Mouse (Mus musculus): ENCODE data around the gene Cryab. TPM values are rescaled to one million over a fixed set of nuclear protein-coding genes. Genes with fewer than 3 reads are reported as not detected.

The Cryab gene
- polyA plus RNA-seq, 1 experiment from 2014 or later: 10.1 TPM

DNA sequence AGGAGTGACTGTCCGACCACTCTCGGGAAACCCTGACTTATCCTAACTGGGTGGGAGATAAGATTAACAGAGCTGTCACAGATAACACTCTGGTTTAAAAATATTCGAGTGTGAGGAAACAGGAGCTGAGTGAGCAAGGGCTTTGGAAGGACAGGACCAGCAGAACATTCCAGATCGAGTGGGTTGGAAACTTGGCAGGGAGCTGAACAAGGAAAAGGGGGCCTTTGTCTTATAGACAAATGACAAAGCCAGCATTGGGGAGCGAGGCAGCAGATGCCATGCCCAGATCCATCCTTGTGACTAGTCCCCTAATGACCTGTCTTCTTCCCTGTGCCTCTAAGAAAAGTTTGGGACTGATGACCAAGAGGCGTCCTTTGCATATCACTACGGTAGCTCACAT lies 2.8 kb downstream of the Cryab start:
- Histone ChIP-seq H3K4me2 (ENCODE audit: low read length) (no peak overlapping the region), H3K27me3 (replicated peaks; ENCODE audit: control insufficient read depth, insufficient read depth, low read length) (no peaks in the 10 kb centered on the region), H3K4me1 (replicated peaks; ENCODE audit: control insufficient read depth, insufficient read depth, low read length) (peaks cover 10% of the 10 kb centered on the region), H3K27ac (ENCODE audit: low read length) (no peak overlapping the region), H3K36me3 (ENCODE audit: control insufficient read depth, insufficient read depth) (no peaks in the 10 kb centered on the region), H3K4me3 (replicated peaks; ENCODE audit: low read length) (no peak overlapping the region), H3K9ac (replicated peaks; ENCODE audit: low read depth, low read length) (no peak overlapping the region), H3K9me3 (ENCODE audit: control insufficient read depth, low read length) (no peaks in the 10 kb centered on the region)
- 67% methylated on average over 7 of the region's 7 CpGs for WGBS
- ATAC-seq: no peak

DNA sequence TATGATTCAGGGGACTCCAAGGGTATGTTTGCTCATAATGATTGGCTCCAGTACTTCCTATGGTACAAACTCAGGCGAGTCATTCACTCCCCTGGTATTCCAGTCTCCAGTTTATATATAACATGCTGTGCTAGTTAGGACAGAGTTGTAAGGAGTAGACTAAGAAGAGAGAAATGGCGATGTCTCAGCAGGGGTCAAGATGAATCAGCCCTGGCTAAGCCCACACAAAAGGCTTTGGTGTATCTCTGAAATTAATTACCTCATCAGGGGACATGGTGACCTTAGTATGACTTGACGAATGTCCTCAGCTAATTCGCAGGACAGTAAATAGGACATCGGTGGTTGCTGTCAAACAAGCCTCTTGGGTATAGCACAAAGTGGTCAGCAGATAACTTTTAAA lies 5.6 kb downstream of the Cryab start:
- ATAC-seq: no peak
- WGBS: 33% methylated on average over 5 of the region's 5 CpGs
- Histone ChIP-seq H3K9ac (replicated peaks; ENCODE audit: low read depth, low read length) (no peak overlapping the region), H3K27ac (ENCODE audit: low read length) (no peak overlapping the region), H3K36me3 (ENCODE audit: control insufficient read depth, insufficient read depth) (no peaks in the 10 kb centered on the region), H3K27me3 (replicated peaks; ENCODE audit: control insufficient read depth, insufficient read depth, low read length) (no peaks in the 10 kb centered on the region), H3K9me3 (ENCODE audit: control insufficient read depth, low read length) (no peaks in the 10 kb centered on the region), H3K4me3 (replicated peaks; ENCODE audit: low read length) (no peak overlapping the region), H3K4me1 (replicated peaks; ENCODE audit: control insufficient read depth, insufficient read depth, low read length) (peaks cover 10% of the 10 kb centered on the region), H3K4me2 (ENCODE audit: low read length) (no peak overlapping the region)

DNA sequence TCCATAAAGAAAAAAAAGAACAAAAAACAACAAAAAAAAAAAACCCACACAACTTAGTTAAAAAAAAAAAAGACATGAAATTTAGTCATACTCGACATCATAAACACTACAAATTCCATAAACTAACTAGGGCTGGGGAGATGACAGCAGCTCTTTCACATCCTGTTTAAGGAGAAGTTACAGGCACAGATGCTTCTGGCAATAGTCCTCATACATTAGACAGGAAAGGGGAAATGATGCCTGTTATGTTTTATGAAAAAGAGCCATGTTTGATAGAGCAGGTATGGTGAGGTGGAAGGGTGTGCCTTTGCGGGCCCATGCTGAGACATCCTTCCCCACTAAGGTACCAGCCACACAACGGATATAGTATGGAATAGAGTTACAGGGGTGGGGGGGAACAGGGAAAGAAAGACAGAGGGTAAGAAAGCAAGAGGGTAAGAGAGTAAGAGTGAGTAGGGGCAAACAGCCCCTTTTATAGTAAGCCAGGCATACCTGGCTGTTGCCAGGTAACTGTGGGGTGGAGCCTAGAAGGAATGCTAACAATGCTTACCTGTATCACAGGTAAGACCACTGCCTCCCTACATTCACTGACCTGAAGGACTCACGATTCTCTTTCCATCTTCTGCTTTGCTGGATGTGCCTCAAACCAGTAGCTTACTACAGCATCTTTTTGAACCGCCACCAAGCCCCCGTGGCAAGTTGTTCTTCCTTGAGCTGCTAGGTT lies 10.6 kb downstream of the Cryab start:
- Histone ChIP-seq H3K27me3 (replicated peaks; ENCODE audit: control insufficient read depth, insufficient read depth, low read length) (no peaks in the 10 kb centered on the region), H3K9me3 (ENCODE audit: control insufficient read depth, low read length) (no peaks in the 10 kb centered on the region), H3K9ac (replicated peaks; ENCODE audit: low read depth, low read length) (no peak overlapping the region), H3K36me3 (ENCODE audit: control insufficient read depth, insufficient read depth) (no peaks in the 10 kb centered on the region), H3K4me2 (ENCODE audit: low read length) (no peak overlapping the region), H3K4me1 (replicated peaks; ENCODE audit: control insufficient read depth, insufficient read depth, low read length) (no peaks in the 10 kb centered on the region), H3K27ac (ENCODE audit: low read length) (no peak overlapping the region), H3K4me3 (replicated peaks; ENCODE audit: low read length) (no peak overlapping the region)
- 59% methylated on average over 6 of the region's 6 CpGs for WGBS
- ATAC-seq: no peak

DNA sequence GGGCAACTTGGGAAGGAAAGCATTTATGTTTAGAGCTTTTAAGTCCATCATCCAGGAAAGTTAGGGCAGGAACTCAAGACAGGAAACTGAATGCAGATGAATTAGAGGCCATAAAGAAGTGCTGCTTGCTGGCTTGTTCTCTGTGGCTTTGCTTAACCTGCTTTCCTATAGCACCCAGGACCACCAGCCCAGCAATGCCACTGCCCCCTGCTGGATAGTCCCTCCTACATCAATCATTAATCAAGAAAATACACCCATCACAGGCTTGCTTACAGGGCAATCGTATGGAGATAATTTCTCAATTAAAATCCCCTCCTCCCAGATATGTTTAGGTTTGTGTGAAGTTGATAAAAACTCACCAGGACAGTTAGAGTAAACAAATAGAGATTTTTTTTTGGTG lies 12.2 kb downstream of the Cryab start:
- peaks cover 5% of the 10 kb centered on the region for H3K4me1 ChIP-seq (replicated peaks; ENCODE audit: control insufficient read depth, insufficient read depth, low read length)
- no peak for ATAC-seq
- no peaks in the 10 kb centered on the region for H3K36me3 ChIP-seq (ENCODE audit: control insufficient read depth, insufficient read depth)
- H3K27me3 ChIP-seq (replicated peaks; ENCODE audit: control insufficient read depth, insufficient read depth, low read length): no peaks in the 10 kb centered on the region
- no peak overlapping the region for H3K9ac ChIP-seq (replicated peaks; ENCODE audit: low read depth, low read length)
- no peaks in the 10 kb centered on the region for H3K9me3 ChIP-seq (ENCODE audit: control insufficient read depth, low read length)
- H3K4me2 ChIP-seq (ENCODE audit: low read length): no peak overlapping the region
- 74% methylated on average over 1 of the region's 1 CpGs for WGBS
- no peak overlapping the region for H3K4me3 ChIP-seq (replicated peaks; ENCODE audit: low read length)
- H3K27ac ChIP-seq (ENCODE audit: low read length): no peak overlapping the region

DNA sequence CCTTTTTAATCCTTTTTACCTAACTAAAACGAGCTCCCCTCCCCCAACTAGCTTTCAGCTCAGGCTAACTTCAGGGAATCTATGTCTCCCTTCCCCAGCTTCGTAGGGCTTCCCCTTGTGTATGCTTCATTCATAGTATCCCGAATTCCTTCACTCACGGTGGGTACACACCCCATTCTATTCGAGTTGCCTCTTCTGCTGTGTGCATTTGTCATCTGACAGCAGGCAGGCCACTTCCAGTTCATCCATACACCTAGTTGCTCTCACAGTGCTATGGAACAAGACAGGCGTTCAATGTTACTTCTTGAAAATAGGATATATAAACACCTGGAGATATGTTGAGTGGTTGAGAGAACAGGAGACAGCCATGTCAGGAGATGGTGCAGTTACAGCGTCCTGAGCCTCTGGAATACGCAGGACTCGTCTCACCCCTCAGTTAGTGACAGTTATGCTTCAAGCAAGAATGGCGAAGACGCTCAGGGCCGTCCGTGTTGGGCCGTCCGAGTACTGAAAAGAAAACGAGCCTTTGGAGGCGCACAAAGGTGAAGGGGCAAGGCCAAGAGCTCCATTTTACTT lies 16.5 kb downstream of the Cryab start:
- Histone ChIP-seq H3K4me1 (replicated peaks; ENCODE audit: control insufficient read depth, insufficient read depth, low read length) (peaks cover 5% of the 10 kb centered on the region), H3K4me3 (replicated peaks; ENCODE audit: low read length) (peak overlapping the region; percentile 81), H3K9ac (replicated peaks; ENCODE audit: low read depth, low read length) (peak overlapping the region; percentile 79), H3K36me3 (ENCODE audit: control insufficient read depth, insufficient read depth) (no peaks in the 10 kb centered on the region), H3K27me3 (replicated peaks; ENCODE audit: control insufficient read depth, insufficient read depth, low read length) (no peaks in the 10 kb centered on the region), H3K27ac (ENCODE audit: low read length) (peak overlapping the region; percentile 84), H3K4me2 (ENCODE audit: low read length) (peak overlapping the region; percentile 93), H3K9me3 (ENCODE audit: control insufficient read depth, low read length) (no peaks in the 10 kb centered on the region)
- 6% methylated on average over 17 of the region's 17 CpGs for WGBS
- no peak for ATAC-seq

DNA sequence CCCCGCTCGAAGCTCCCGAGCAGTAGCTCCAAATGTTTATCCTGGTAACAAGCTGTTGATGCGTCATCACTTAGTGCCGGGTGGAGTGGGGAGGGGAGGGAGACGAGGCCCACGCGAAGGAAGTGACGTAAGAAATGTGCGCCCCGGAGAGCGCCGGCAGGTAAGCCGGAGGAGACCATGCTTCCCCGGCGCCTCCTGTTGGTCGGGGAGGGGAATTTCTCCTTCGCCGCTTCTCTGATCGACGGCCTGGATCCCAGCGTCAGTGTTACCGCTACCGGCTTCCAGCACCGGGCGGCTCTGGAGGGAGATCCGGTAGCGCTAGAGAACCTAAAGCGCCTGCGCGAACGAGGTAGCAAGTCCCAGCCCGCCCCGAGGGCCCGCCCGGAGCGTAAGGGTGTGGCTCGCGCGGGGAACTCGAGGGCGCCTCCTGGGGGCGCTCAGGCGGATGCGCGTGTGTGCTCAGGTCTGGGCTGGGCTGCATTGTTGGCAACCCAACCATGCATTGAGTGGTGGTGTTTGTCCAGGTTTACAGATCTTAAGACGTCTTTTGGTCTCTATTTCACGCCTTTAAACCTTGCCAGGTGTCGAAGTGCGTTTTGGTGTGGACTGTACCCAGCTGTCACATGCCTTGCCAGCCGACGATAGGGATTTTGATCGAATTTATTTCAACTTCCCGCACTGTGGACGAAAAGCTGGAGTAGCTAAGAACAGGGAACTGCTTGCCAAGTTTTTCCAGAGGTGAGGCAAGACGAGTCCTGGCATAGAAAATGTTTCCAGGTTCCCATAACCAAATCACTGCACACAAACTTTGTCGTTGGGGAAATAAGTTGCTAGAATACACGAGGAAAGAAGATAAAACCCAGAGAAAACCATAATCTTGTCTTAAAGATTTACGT lies 17.2 kb downstream of the Cryab start, which contains the start of gene Fdxacb1:
TSS of gene Fdxacb1 (plus strand) at position 130 of the 896 bp plus-strand sequence.
- H3K9me3 ChIP-seq (ENCODE audit: control insufficient read depth, low read length): no peaks in the 10 kb centered on the region
- 5% methylated on average over 59 of the region's 59 CpGs for WGBS
- peak within 1 kb of the TSS; percentile 93 for H3K4me2 ChIP-seq (ENCODE audit: low read length)
- no peaks in the 10 kb centered on the region for H3K36me3 ChIP-seq (ENCODE audit: control insufficient read depth, insufficient read depth)
- H3K4me3 ChIP-seq (replicated peaks; ENCODE audit: low read length): peak within 1 kb of the TSS; percentile 81
- H3K4me1 ChIP-seq (replicated peaks; ENCODE audit: control insufficient read depth, insufficient read depth, low read length): peaks cover 5% of the 10 kb centered on the region
- H3K27me3 ChIP-seq (replicated peaks; ENCODE audit: control insufficient read depth, insufficient read depth, low read length): no peaks in the 10 kb centered on the region
- H3K27ac ChIP-seq (ENCODE audit: low read length): peak within 1 kb of the TSS; percentile 93
- H3K9ac ChIP-seq (replicated peaks; ENCODE audit: low read depth, low read length): peak within 1 kb of the TSS; percentile 79
- peak; percentile 95 for ATAC-seq

DNA sequence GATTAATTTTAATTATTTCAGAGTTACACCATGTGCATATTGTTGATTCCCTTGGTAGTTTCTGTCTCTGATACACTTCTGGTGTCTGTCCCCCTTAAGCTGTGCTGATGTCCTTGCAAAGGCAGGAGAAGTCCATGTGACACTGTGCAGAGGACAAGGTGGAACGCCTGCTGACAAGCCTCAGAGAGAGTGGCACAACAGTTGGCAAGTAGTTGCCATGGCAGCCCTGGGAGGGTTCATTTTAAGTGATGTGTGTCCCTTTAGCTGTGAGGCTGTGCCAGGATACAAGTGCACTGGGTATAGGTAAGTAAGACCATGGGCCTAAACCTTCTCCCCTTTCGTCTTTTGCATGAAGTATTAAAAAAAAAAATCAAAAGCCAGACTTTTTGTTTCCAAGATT lies 18.9 kb downstream of the Cryab start:
- Histone ChIP-seq H3K36me3 (ENCODE audit: control insufficient read depth, insufficient read depth) (no peaks in the 10 kb centered on the region), H3K9ac (replicated peaks; ENCODE audit: low read depth, low read length) (no peak overlapping the region), H3K4me3 (replicated peaks; ENCODE audit: low read length) (no peak overlapping the region), H3K4me2 (ENCODE audit: low read length) (no peak overlapping the region), H3K9me3 (ENCODE audit: control insufficient read depth, low read length) (no peaks in the 10 kb centered on the region), H3K27me3 (replicated peaks; ENCODE audit: control insufficient read depth, insufficient read depth, low read length) (no peaks in the 10 kb centered on the region), H3K4me1 (replicated peaks; ENCODE audit: control insufficient read depth, insufficient read depth, low read length) (peaks cover 15% of the 10 kb centered on the region), H3K27ac (ENCODE audit: low read length) (no peak overlapping the region)
- 79% methylated on average over 2 of the region's 2 CpGs for WGBS
- no peak for ATAC-seq

DNA sequence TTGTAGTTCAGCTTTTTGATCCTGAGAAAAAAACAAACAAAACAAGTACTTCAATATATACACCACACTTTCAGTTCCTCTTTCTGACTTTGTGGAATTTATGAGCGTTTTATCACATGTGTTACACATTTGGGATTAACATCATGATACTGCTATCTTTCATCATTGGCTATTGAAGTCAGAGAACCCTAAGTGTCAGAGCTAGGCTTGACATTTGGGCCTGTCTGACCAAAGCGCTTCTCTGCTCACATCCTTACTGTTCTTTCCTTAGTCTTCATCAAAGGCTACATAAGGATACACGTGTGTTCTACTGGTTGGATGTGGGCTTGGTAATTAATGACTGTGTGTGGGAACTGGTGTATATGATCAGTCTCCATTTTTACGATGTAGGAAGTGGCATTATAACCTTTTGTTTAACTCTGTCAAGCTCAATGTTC lies 22.9 kb downstream of the Cryab start:
- peak overlapping the region; percentile 75 for H3K4me2 ChIP-seq (ENCODE audit: low read length)
- no peak overlapping the region for H3K9ac ChIP-seq (replicated peaks; ENCODE audit: low read depth, low read length)
- peak overlapping the region; percentile 4; the same call in 1 of the 2 replicates for H3K4me3 ChIP-seq (replicated peaks; ENCODE audit: low read length)
- peak overlapping the region; percentile 18; the same call in 1 of the 2 replicates for H3K27ac ChIP-seq (ENCODE audit: low read length)
- H3K36me3 ChIP-seq (ENCODE audit: control insufficient read depth, insufficient read depth): no peaks in the 10 kb centered on the region
- WGBS: 80% methylated on average over 4 of the region's 4 CpGs
- H3K4me1 ChIP-seq (replicated peaks; ENCODE audit: control insufficient read depth, insufficient read depth, low read length): peaks cover 18% of the 10 kb centered on the region
- H3K27me3 ChIP-seq (replicated peaks; ENCODE audit: control insufficient read depth, insufficient read depth, low read length): no peaks in the 10 kb centered on the region
- no peaks in the 10 kb centered on the region for H3K9me3 ChIP-seq (ENCODE audit: control insufficient read depth, low read length)
- no peak for ATAC-seq

Measured in forebrain, embryonic 16.5 days (tissue).